In genomic region chr5:76289234-76289691, GRCm38 (mm10) we compare ENCODE assay signal across 18 mouse cellular contexts. TPM values are rescaled to one million over a fixed set of nuclear protein-coding genes. Genes with fewer than 3 reads are reported as not detected.
DNase-seq lines count a peak whose midpoint lies in the region; ATAC-seq and TF ChIP-seq lines count a peak whose summit lies in the region.
"Had no signal": no experiment of that assay in that cellular context is flagged by ENCODE, and none has a peak within 500 bp of the region (broad histone marks: within the 10 kb centered on the region; RNA-seq: fewer than 3 reads in every experiment).

No protein-coding gene starts in this region.

- H3K27me3 ChIP-seq in kidney, embryonic 14.5 days (ENCODE audit: control insufficient read depth, insufficient read depth, low read length), result no peaks in the 10 kb centered on the region
- H3K27me3 ChIP-seq: embryonic facial prominence, embryonic 13.5 days; limb, embryonic 15.5 days; neural tube, embryonic 15.5 days had no signal

- no peaks in the 10 kb centered on the region for H3K4me1 ChIP-seq in kidney, embryonic 14.5 days (ENCODE audit: control insufficient read depth, insufficient read depth, low read length)
- H3K4me1 ChIP-seq in ES-E14 (ENCODE audit: control insufficient read depth in 2 of 2, insufficient read depth in 2 of 2, low read length in 2 of 2, poor library complexity in 1 of 2), result peaks cover 13 to 20% of the 10 kb centered on the region in 2 experiments
- H3K4me1 ChIP-seq: embryonic facial prominence, embryonic 13.5 days; limb, embryonic 15.5 days; neural tube, embryonic 15.5 days had no signal

- H3K27ac ChIP-seq in kidney, embryonic 14.5 days (ENCODE audit: low read depth, low read length), result no peak overlapping the region
- H3K27ac ChIP-seq in ES-E14 (ENCODE audit: insufficient read depth, low read depth, low read length, poor library complexity, severe bottlenecking), result no peak overlapping the region
- H3K27ac ChIP-seq: embryonic facial prominence, embryonic 13.5 days; gastrocnemius, adult 2 months; limb, embryonic 15.5 days; midbrain, embryonic 10.5 days; neural tube, embryonic 15.5 days had no signal

- ATAC-seq in kidney, embryonic 14.5 days (ENCODE audit: low FRiP score, low TSS enrichment), result no peak
- 0 out of 2 replicates have a peak, but pooled peaks have one; percentile 14 for ATAC-seq in megakaryocyte progenitor cell, adult 5-6 weeks (replicated peaks; ENCODE audit: poor library complexity)
- ATAC-seq: forebrain, embryonic 14.5 days; hindbrain, embryonic 16.5 days had no signal

- H3K9ac ChIP-seq in kidney, embryonic 14.5 days (ENCODE audit: low read depth, low read length), result no peak overlapping the region
- H3K9ac ChIP-seq in ES-E14 (ENCODE audit: insufficient read depth, low read depth, low read length, poor library complexity, severe bottlenecking), result no peak overlapping the region
- H3K9ac ChIP-seq: embryonic facial prominence, embryonic 13.5 days; limb, embryonic 15.5 days; neural tube, embryonic 15.5 days had no signal

- H3K4me2 ChIP-seq in kidney, embryonic 14.5 days (replicated peaks; ENCODE audit: low read depth, low read length), result no peak overlapping the region
- H3K4me2 ChIP-seq: embryonic facial prominence, embryonic 13.5 days; limb, embryonic 15.5 days; neural tube, embryonic 15.5 days had no signal

- intact Hi-C loops in gastrocnemius, postnatal 36 days (cut with DNase I), result no loop called here

- WGBS in kidney, embryonic 14.5 days, result 85% methylated on average over 8 of the region's 8 CpGs

- in situ Hi-C loops in ES-E14 (cut with MboI; ENCODE audit: low sequenced_read_pairs in 2 of 2, unreplicated experiment in 2 of 2), result no loop called here

- peak; percentile 46 for DNase-seq in kidney, adult 18-20 months
- DNase-seq in ES-E14 (ENCODE audit: low read depth, low spot score), result no peak
- DNase-seq in cerebellum, postnatal 36 days, result peak; percentile 13 to 19
- no peak for DNase-seq in B cell, adult 2 months
- DNase-seq in gastrocnemius, postnatal 36 days, result no peak
- DNase-seq: gastrocnemius, adult 2 months; heart, postnatal 14 days had no signal

- no peaks in the 10 kb centered on the region for H3K36me3 ChIP-seq in kidney, embryonic 14.5 days (ENCODE audit: control insufficient read depth, insufficient read depth, low read length)
- no peaks in the 10 kb centered on the region for H3K36me3 ChIP-seq in ES-E14 (ENCODE audit: control insufficient read depth, insufficient read depth, low read length, poor library complexity, severe bottlenecking)
- H3K36me3 ChIP-seq: neural tube, embryonic 15.5 days had no signal

- no peaks in the 10 kb centered on the region for H3K9me3 ChIP-seq in kidney, embryonic 14.5 days (ENCODE audit: control insufficient read depth, low read length)
- H3K9me3 ChIP-seq in ES-E14 (ENCODE audit: control insufficient read depth, insufficient read depth, low read depth, low read length), result no peaks in the 10 kb centered on the region
- H3K9me3 ChIP-seq: embryonic facial prominence, embryonic 13.5 days; limb, embryonic 15.5 days; midbrain, embryonic 10.5 days; neural tube, embryonic 15.5 days had no signal

- no peak overlapping the region for H3K4me3 ChIP-seq in kidney, embryonic 14.5 days (ENCODE audit: low read length)
- no peak overlapping the region for H3K4me3 ChIP-seq in ES-E14 (ENCODE audit: insufficient read depth in 1 of 2, low read depth in 1 of 2, low read length in 2 of 2, poor library complexity in 1 of 2, severe bottlenecking in 1 of 2)
- H3K4me3 ChIP-seq: embryonic facial prominence, embryonic 13.5 days; gastrocnemius, adult 2 months; limb, embryonic 15.5 days; midbrain, embryonic 10.5 days; neural tube, embryonic 15.5 days had no signal

TF ChIP-seq in ES-E14, 5 proteins besides CTCF, POLR2A, EP300 and RAD21:
- TF ChIP-seq HCFC1 (IDR thresholded peaks at IDR 0.05; ENCODE audit: borderline replicate concordance, insufficient read depth, low read length), result no peak
- peak; percentile 93 for TF ChIP-seq MAFK (IDR thresholded peaks at IDR 0.05; ENCODE audit: insufficient read depth, low read depth, low read length)
TF ChIP-seq in ES-E14: peak in this region for 1.

RNA-seq across cellular contexts. Expression of gene Clock, which starts 15.3 kb away (rescaled TPM):
- 11.6 and 15.5 TPM in 2 replicates for polyA plus RNA-seq in kidney, embryonic 14.5 days (2014; fragmentation: Nextera tagmentation; extraction: Ambion mirVana)
- total RNA-seq in ES-E14 (2012; rRNA removed), result 16.4 and 16.8 TPM in 2 replicates
- 5.9 and 6.1 TPM in 2 replicates for total RNA-seq in megakaryocyte progenitor cell, adult 5-6 weeks (2015)
- total RNA-seq in megakaryocyte progenitor cell, adult 5-6 weeks (2017), result 7.1 and 7.5 TPM in 2 replicates
- 10 to 100 TPM; 14.8 to 15.1 TPM for total RNA-seq in gastrocnemius, postnatal 36 days (2021)

RNA-seq across cellular contexts. Expression of gene Pdcl2, which starts 41.7 kb away (rescaled TPM):
- not detected in 2 replicates for polyA plus RNA-seq in kidney, embryonic 14.5 days (2014; fragmentation: Nextera tagmentation; extraction: Ambion mirVana)
- 1.8 and 2.0 TPM in 2 replicates for total RNA-seq in ES-E14 (2012; rRNA removed)
- not detected in 2 replicates for total RNA-seq in megakaryocyte progenitor cell, adult 5-6 weeks (2015)
- not detected in 2 replicates for total RNA-seq in megakaryocyte progenitor cell, adult 5-6 weeks (2017)
- total RNA-seq in gastrocnemius, postnatal 36 days (2021), result not detected
- total RNA-seq: gastrocnemius, adult 2 months; heart, adult 8-10 months; heart, postnatal 14 days; layer of hippocampus, adult 18-20 months had no signal
- polyA plus RNA-seq: embryonic facial prominence, embryonic 13.5 days; forebrain, embryonic 14.5 days; hindbrain, embryonic 16.5 days; limb, embryonic 15.5 days; lung, embryonic 16.5 days; midbrain, embryonic 10.5 days; neural tube, embryonic 15.5 days had no signal

Comparison
In these comparisons a context has a peak if more than half of its experiments do, and no peak if none do; other contexts are left out.
1. DNase-seq: peak in kidney, adult 18-20 months (single experiment) and cerebellum, postnatal 36 days (2 of 2); none in ES-E14 (single experiment), B cell, adult 2 months (0 of 2) and gastrocnemius, postnatal 36 days (0 of 2).